Mouse (Mus musculus) liver, embryonic 12.5 days (tissue): ENCODE results near the gene Dtx1. TPM values are rescaled to one million over a fixed set of nuclear protein-coding genes. Genes with fewer than 3 reads are reported as not detected.

Experiments used
- ATAC-seq: fragments of 200-750 bp; cut with Nextera tagmentation; 2 replicates; pipeline ENCODE4 v1.8.0; 2017; ENCODE audit warnings: moderate number of reproducible peaks, mild to moderate bottlenecking, moderate library complexity
- H3K27ac ChIP-seq: fragments of 300-500 bp; sonication (generic); 2 replicates; pipeline ENCODE4 v1.5.1; 2016; ENCODE audit warnings: mild to moderate bottlenecking
- H3K27me3 ChIP-seq: fragments of 300-500 bp; sonication (generic); replicated peaks from 2 replicates; pipeline ENCODE4 v1.6.1; 2016; ENCODE audit warnings: mild to moderate bottlenecking, moderate library complexity
- H3K36me3 ChIP-seq: fragments of 300-500 bp; sonication (generic); 2 replicates; pipeline ENCODE4 v1.6.1; 2016; ENCODE audit warnings: mild to moderate bottlenecking, moderate library complexity
- H3K4me1 ChIP-seq: fragments of 300-500 bp; sonication (generic); 2 replicates; pipeline ENCODE4 v1.6.1; 2016
- H3K4me2 ChIP-seq: fragments of 300-500 bp; sonication (generic); 2 replicates; pipeline ENCODE4 v1.6.1; 2016; ENCODE audit warnings: mild to moderate bottlenecking, moderate library complexity
- H3K4me3 ChIP-seq: fragments of 300-500 bp; sonication (generic); 2 replicates; pipeline ENCODE4 v1.5.1; 2016; ENCODE audit warnings: mild to moderate bottlenecking, moderate library complexity
- H3K9ac ChIP-seq: fragments of 300-500 bp; sonication (generic); 2 replicates; pipeline ENCODE4 v1.6.1; 2016; ENCODE audit warnings: mild to moderate bottlenecking, moderate library complexity
- H3K9me3 ChIP-seq: fragments of 300-500 bp; sonication (generic); replicated peaks from 2 replicates; pipeline ENCODE4 v1.6.1; 2016; ENCODE audit warnings: mild to moderate bottlenecking, moderate library complexity
- WGBS: fragments of 180-500 bp; shearing (Covaris S2); methylation state at CpG from one replicate; pipeline ENCODE4 v1.1.7; 2016; ENCODE audit not compliant: insufficient replicate concordance; 5-methylcytosine and 5-hydroxymethylcytosine counted together
- polyA plus RNA-seq: library from polyadenylated mRNA; unstranded; fragments of >200 nt; fragmentation: Nextera tagmentation; extraction: Ambion mirVana; gene quantifications from 2 replicates; pipeline ENCODE4 v1.2.1, GENCODE M21; 2016

Gene Dtx1
- polyA plus RNA-seq, 1 experiment from 2014 or later, result 0.37 TPM

DNA sequence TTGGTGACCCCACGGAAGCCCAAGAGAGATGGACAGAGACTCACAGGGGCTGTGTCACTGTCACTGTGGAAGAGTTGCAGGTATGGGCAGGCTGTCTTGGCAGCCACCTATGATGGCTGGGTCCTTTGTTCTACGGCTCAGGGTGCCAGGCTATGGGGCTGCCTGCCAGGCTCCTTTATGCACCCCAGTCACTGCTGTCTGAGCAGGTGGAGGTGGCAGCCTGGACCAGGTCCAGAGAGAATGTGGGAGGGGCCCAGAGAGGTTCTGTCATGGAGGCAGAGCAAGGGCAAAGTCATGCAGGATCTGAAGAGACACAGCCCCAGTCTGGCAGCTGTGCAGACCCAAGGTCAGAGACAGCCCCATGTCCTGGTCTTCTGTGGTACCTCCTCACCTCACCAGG is 8.8 kb downstream of the Dtx1 start:
- Histone ChIP-seq H3K4me2 (no peak overlapping the region), H3K27me3 (peaks cover 64% of the 10 kb centered on the region), H3K9me3 (no peaks in the 10 kb centered on the region), H3K4me1 (0 out of 2 replicates have a peak, but pooled peaks cover 7% of the 10 kb centered on the region), H3K36me3 (no peaks in the 10 kb centered on the region), H3K4me3 (no peak overlapping the region), H3K27ac (no peak overlapping the region), H3K9ac (no peak overlapping the region)
- no peak for ATAC-seq
- 64% methylated on average over 2 of the region's 2 CpGs for WGBS

- Histone ChIP-seq H3K4me3 (no peak overlapping the region), H3K4me2 (no peak overlapping the region), H3K9me3 (no peaks in the 10 kb centered on the region), H3K9ac (no peak overlapping the region), H3K27me3 (peaks cover 62% of the 10 kb centered on the region), H3K27ac (no peak overlapping the region), H3K4me1 (0 out of 2 replicates have a peak, but pooled peaks cover 7% of the 10 kb centered on the region), H3K36me3 (no peaks in the 10 kb centered on the region)
- ATAC-seq, result no peak
- 59% methylated on average over 4 of the region's 4 CpGs for WGBS
Measured at GRCm38 (mm10) chr5:120702421-120702820, 9.3 kb downstream of the Dtx1 start.

DNA sequence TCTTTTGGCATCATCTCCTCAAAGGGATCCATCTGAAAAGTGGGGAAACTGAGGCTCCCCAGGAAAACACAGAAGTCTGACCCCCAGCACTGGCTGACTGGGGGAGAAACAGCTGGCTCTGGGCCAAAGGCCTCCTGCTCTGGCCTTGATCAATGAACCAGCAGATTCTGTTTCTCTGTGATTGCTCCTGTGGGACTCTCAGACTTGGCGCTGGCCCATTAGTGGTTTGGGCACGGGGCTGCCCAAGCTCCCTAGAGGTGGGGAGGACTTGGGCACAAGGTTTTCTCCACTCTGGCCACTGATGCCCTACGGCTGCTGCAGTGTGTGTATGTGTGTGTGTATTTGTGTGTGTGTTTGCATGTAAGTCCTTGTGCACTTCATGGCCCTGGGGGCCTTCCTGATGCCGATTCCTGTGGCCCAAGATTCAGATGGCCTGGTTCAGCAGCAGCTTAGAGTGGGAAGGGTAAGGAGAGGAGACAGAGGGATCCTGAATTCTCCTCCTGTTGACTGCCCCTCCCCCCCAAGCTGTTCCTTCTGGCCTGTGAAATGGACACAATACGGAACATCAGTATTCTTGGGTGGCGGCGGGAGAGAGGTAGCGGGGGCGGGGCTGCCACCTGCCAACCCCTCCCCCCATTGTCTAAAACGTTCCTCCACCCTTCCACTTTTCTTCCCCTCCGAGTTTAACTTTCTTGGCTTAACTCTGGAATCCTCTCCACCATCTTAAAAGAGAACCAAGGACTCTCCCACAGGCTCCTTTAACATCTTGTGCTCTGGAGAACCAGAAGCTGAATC is 10.5 kb downstream of the Dtx1 start:
- 44% methylated on average over 11 of the region's 11 CpGs for WGBS
- ATAC-seq, result no peak
- H3K4me1 ChIP-seq, result 0 out of 2 replicates have a peak, but pooled peaks cover under 1% of the 10 kb centered on the region

DNA sequence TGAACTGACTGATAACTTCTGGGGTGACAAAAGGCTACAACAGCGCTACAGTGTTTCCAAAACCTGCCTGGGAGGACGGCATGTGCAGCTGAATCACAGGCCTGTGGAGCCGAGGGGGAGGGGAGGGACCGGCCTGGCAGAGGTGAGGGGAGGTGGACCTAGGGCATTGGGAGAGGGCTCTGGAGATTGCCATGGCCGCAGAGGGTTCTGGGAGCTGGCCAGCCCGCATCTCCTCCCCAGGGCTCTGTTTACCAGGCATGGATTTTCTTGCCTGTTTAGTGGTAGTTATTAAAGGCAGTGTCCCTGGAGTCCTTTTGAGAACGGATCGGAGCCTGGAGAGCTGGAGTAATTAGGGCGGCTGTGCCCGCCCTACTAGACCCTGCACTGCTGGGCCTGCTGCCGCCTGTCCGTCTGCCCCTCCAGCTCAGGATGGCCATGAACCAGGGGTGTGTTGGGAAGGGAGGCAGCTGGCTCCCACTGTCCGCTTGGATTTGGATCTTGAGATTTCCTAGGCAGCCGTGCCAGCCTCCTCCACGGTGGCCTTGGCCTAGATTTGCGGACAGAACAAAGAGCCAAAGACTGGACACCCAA is 12.8 kb downstream of the Dtx1 start:
- no peaks in the 10 kb centered on the region for H3K9me3 ChIP-seq
- H3K27me3 ChIP-seq, result peaks cover 68% of the 10 kb centered on the region
- no peak overlapping the region for H3K4me3 ChIP-seq
- no peak overlapping the region for H3K9ac ChIP-seq
- H3K27ac ChIP-seq, result no peak overlapping the region
- H3K4me1 ChIP-seq, result no peaks in the 10 kb centered on the region
- no peaks in the 10 kb centered on the region for H3K36me3 ChIP-seq
- H3K4me2 ChIP-seq, result no peak overlapping the region
- WGBS, result 47% methylated on average over 16 of the region's 16 CpGs
- no peak for ATAC-seq

More for the DNA sequence above, 10.5 kb downstream of the Dtx1 start:
- H3K27ac ChIP-seq, result no peak overlapping the region
- H3K36me3 ChIP-seq, result no peaks in the 10 kb centered on the region
- H3K27me3 ChIP-seq, result peaks cover 61% of the 10 kb centered on the region
- no peak overlapping the region for H3K4me3 ChIP-seq
- H3K4me2 ChIP-seq, result no peak overlapping the region
- no peaks in the 10 kb centered on the region for H3K9me3 ChIP-seq
- no peak overlapping the region for H3K9ac ChIP-seq

- Histone ChIP-seq H3K9me3 (no peaks in the 10 kb centered on the region), H3K4me1 (no peaks in the 10 kb centered on the region), H3K4me2 (no peak overlapping the region), H3K4me3 (no peak overlapping the region), H3K27me3 (peaks cover 71% of the 10 kb centered on the region), H3K36me3 (no peaks in the 10 kb centered on the region), H3K27ac (no peak overlapping the region), H3K9ac (no peak overlapping the region)
- WGBS, result 30% methylated on average over 3 of the region's 3 CpGs
- ATAC-seq, result no peak
Measured at GRCm38 (mm10) chr5:120698181-120698580, 13.5 kb downstream of the Dtx1 start.

DNA sequence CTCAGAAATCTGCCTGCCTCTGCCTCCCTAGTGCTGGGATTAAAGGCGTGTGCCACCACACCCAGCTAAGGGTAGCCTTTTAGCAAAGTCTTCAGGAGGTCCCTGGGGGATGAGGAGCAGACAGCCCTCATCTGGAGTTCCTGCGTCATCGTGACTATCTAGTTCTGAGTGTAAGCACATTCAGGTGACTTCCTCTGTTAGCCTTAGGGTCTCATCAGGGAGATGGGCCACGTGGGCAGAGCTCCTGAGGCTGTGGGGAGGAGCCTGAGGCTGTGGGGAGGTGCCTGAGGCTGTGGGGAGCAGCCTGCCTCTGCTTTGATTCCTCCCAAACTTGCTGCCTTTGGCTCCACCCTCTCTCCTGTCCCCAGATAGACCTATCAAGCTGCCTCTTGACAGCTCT is 14.9 kb downstream of the Dtx1 start:
- H3K27me3 ChIP-seq, result peaks cover 85% of the 10 kb centered on the region
- no peak for ATAC-seq
- H3K4me1 ChIP-seq, result no peaks in the 10 kb centered on the region
- H3K4me3 ChIP-seq, result no peak overlapping the region
- no peak overlapping the region for H3K9ac ChIP-seq
- WGBS, result 32% methylated on average over 4 of the region's 4 CpGs
- H3K27ac ChIP-seq, result no peak overlapping the region
- H3K9me3 ChIP-seq, result no peaks in the 10 kb centered on the region
- H3K4me2 ChIP-seq, result no peak overlapping the region
- H3K36me3 ChIP-seq, result no peaks in the 10 kb centered on the region

GRCm38 (mm10) chr5:120696057-120696743 is 15.5 kb downstream of the Dtx1 start:
- peaks cover 91% of the 10 kb centered on the region for H3K27me3 ChIP-seq
- WGBS, result 52% methylated on average over 16 of the region's 16 CpGs
- peak; percentile 31; the same call in 1 of the 2 replicates for ATAC-seq

DNA sequence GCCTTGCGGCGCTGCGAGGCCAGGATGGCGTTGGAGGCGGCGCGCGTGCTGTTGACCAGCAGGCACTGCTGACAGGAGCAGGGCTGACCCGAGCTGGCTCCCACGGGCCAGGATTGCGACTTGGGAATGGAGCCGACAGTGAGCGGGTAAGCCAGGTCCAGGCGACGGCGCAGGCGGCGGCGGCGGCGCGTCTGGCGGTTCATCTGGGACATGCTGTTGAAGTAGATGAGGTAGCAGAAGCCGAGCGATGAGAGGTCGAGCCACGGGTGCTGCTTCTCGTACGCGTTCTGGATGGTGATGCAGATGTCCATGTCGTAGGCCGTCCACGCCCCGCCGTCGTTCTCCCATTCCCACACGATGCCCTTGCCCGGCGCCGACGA is 17.0 kb downstream of the Dtx1 start:
- H3K27me3 ChIP-seq, result peaks cover 93% of the 10 kb centered on the region
- WGBS, result 6% methylated on average over 36 of the region's 41 CpGs
- no peaks in the 10 kb centered on the region for H3K9me3 ChIP-seq
- H3K9ac ChIP-seq, result no peak overlapping the region
- H3K4me2 ChIP-seq, result peak overlapping the region; percentile 53
- no peak overlapping the region for H3K27ac ChIP-seq
- no peaks in the 10 kb centered on the region for H3K36me3 ChIP-seq
- H3K4me3 ChIP-seq, result peak overlapping the region; percentile 27
- ATAC-seq, result no peak
- no peaks in the 10 kb centered on the region for H3K4me1 ChIP-seq

More at GRCm38 (mm10) chr5:120696057-120696743, 15.5 kb downstream of the Dtx1 start:
- Histone ChIP-seq H3K4me3 (no peak overlapping the region), H3K9me3 (no peaks in the 10 kb centered on the region), H3K27ac (no peak overlapping the region), H3K4me1 (no peaks in the 10 kb centered on the region), H3K36me3 (no peaks in the 10 kb centered on the region), H3K9ac (no peak overlapping the region), H3K4me2 (no peak overlapping the region)

DNA sequence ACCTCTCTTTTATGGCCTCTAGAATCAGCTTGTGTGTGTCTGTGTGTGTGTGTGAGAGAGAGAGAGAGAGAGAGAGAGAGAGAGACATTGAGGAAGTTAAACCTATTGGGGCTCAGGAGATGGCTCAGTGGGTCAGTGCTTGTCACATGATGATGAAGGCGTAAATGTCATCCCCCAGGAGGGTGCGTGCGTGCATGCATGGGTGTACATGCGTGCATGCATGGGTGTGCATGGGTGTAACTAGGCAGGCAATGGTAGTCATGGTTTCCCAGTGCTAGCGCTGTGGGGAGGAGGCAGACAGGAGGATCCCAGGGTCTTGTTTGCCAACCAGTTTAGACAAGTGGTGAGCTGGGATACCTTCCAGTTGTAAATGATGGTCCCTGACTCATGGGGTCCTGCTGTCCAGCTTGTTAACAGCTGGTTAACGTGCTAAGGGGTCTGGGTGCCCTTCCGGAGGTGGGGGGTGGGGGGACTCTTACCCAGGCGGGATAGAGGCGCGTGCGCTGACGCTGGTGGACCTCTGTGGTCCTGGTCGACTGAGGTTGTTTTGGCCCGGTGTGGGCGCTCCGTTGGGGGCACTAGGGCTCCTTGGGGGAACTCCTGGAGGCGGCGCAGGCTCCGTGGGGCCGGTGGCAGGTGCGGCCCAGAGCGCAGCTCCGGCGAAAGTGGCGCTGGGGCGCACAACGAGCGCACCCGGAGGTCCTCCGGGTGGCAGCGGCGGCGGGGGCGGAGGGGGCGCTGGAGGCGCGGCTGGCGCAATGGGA is 17.6 kb downstream of the Dtx1 start:
- Histone ChIP-seq H3K27ac (no peak overlapping the region), H3K4me1 (no peaks in the 10 kb centered on the region), H3K9me3 (no peaks in the 10 kb centered on the region), H3K4me2 (peak overlapping the region; percentile 53), H3K9ac (no peak overlapping the region), H3K4me3 (peak overlapping the region; percentile 27), H3K36me3 (no peaks in the 10 kb centered on the region), H3K27me3 (peaks cover 88% of the 10 kb centered on the region)
- no peak for ATAC-seq
- 11% methylated on average over 38 of the region's 38 CpGs for WGBS

GRCm38 (mm10) chr5:120692034-120692433 is 19.7 kb downstream of the Dtx1 start:
- H3K9ac ChIP-seq, result no peak overlapping the region
- WGBS, result 59% methylated on average over 19 of the region's 19 CpGs
- no peak overlapping the region for H3K27ac ChIP-seq
- no peak for ATAC-seq
- no peak overlapping the region for H3K4me3 ChIP-seq
- no peaks in the 10 kb centered on the region for H3K9me3 ChIP-seq
- H3K36me3 ChIP-seq, result no peaks in the 10 kb centered on the region
- H3K27me3 ChIP-seq, result peaks cover 82% of the 10 kb centered on the region
- H3K4me1 ChIP-seq, result no peaks in the 10 kb centered on the region
- no peak overlapping the region for H3K4me2 ChIP-seq

DNA sequence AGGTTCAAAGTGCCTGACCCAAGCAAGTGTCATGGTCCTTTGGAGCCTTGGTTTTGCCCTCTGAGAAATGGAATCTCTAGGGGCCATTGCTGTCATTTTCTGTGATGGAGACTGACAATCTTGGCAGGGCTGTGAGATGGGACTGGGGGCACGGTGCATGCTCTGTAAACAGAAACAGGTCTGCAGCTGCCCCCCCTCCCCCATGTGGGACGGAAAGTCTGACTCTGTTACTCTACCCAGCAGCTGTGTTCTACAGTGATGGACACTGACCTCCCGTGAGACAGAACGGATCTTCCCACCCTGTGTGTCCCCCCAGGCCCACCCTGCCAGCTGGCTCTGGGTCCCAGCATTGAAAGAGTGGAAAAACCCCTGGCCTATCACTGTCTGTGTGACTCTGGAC is 21.3 kb downstream of the Dtx1 start:
- H3K27ac ChIP-seq, result no peak overlapping the region
- ATAC-seq, result no peak
- H3K9me3 ChIP-seq, result no peaks in the 10 kb centered on the region
- WGBS, result 59% methylated on average over 4 of the region's 4 CpGs
- no peak overlapping the region for H3K4me2 ChIP-seq
- H3K4me1 ChIP-seq, result no peaks in the 10 kb centered on the region
- H3K27me3 ChIP-seq, result peaks cover 80% of the 10 kb centered on the region
- H3K4me3 ChIP-seq, result no peak overlapping the region
- H3K9ac ChIP-seq, result no peak overlapping the region
- no peaks in the 10 kb centered on the region for H3K36me3 ChIP-seq
